Mouse (Mus musculus) ES-E14 (cell line): ENCODE measurements at regions not wholly inside any gene's neighbourhood (a gene's known extent, or its start where the extent isn't known, plus 50 kb on each side); places are given as distances from the start of the nearest gene placed in this dataset.

Experiments
- DNase-seq: peaks from one replicate; pipeline ENCODE4 v3.0.0-alpha.2; 2013; ENCODE audit warnings: low read depth, low spot score
- H3K27ac ChIP-seq: 2 replicates; pipeline ENCODE4 v1.5.1; 2012; ENCODE audit warnings: low read depth, mild to moderate bottlenecking, low read length, moderate library complexity, mixed read lengths; ENCODE audit not compliant: poor library complexity, insufficient read depth, severe bottlenecking
- H3K36me3 ChIP-seq: 2 replicates; pipeline ENCODE4 v1.6.1; 2012; ENCODE audit warnings: mild to moderate bottlenecking, low read length, moderate library complexity, mixed read lengths; ENCODE audit not compliant: control insufficient read depth, poor library complexity, insufficient read depth, severe bottlenecking
- H3K4me1 ChIP-seq, 2 experiments: fragments of 150-350 bp in 1 of 2; sonication (generic) in 1 of 2; 2 replicates each; pipeline ENCODE4 v1.6.1; 2012; ENCODE audit warnings: low read length in 2 of 2, mild to moderate bottlenecking in 1 of 2, mixed read lengths in 1 of 2; ENCODE audit not compliant: control insufficient read depth in 2 of 2, insufficient read depth in 2 of 2, poor library complexity in 1 of 2
- H3K4me3 ChIP-seq, 2 experiments: fragments of 150-350 bp in 1 of 2; sonication (generic) in 1 of 2; 2 replicates each; pipeline ENCODE4 v1.5.1; 2012; ENCODE audit warnings: low read length in 2 of 2, low read depth in 1 of 2, mild to moderate bottlenecking in 1 of 2, mixed read lengths in 1 of 2; ENCODE audit not compliant: insufficient read depth in 1 of 2, poor library complexity in 1 of 2, severe bottlenecking in 1 of 2
- H3K9ac ChIP-seq: 2 replicates; pipeline ENCODE4 v1.6.1; 2012; ENCODE audit warnings: low read depth, mild to moderate bottlenecking, low read length, mixed read lengths; ENCODE audit not compliant: poor library complexity, insufficient read depth, severe bottlenecking
- H3K9me3 ChIP-seq: fragments of 150-350 bp; sonication (generic); 2 replicates; pipeline ENCODE4 v1.6.1; 2012; ENCODE audit warnings: low read depth, mild to moderate bottlenecking, low read length; ENCODE audit not compliant: control insufficient read depth, insufficient read depth
- CHD2 ChIP-seq: IDR thresholded peaks from 2 replicates; pipeline ENCODE4 v1.6.1; 2014; ENCODE audit warnings: mild to moderate bottlenecking, low read depth, low read length, inconsistent platforms
- HCFC1 ChIP-seq: IDR thresholded peaks from 2 replicates; pipeline ENCODE4 v1.6.1; 2012; ENCODE audit warnings: low read length, inconsistent platforms, borderline replicate concordance; ENCODE audit not compliant: insufficient read depth
- MAFK ChIP-seq: IDR thresholded peaks from 2 replicates; pipeline ENCODE4 v1.6.1; 2014; ENCODE audit warnings: mild to moderate bottlenecking, low read depth, low read length, inconsistent platforms; ENCODE audit not compliant: insufficient read depth
- ZC3H11A ChIP-seq: IDR thresholded peaks from 2 replicates; pipeline ENCODE4 v1.6.1; 2012; ENCODE audit warnings: low read depth, mild to moderate bottlenecking, inconsistent platforms, low read length, borderline replicate concordance
- ZNF384 ChIP-seq: IDR thresholded peaks from 2 replicates; pipeline ENCODE4 v1.6.1; 2012; ENCODE audit warnings: low read depth, low read length, inconsistent platforms
- in situ Hi-C, 2 experiments: fragments of 600-800 bp; cut with MboI; formaldehyde crosslinking; loops; one replicate each; pipeline ENCODE4 v1.15.1; 2025; ENCODE audit warnings: low sequenced_read_pairs in 2 of 2, inconsistent platforms in 1 of 2; ENCODE audit not compliant: unreplicated experiment in 2 of 2

GRCm38 (mm10) chr11:94882687-94883383, 53.2 kb upstream of the Col1a1 start:
- in situ Hi-C loops, result no loop called here

GRCm38 (mm10) chr11:94881982-94882686, 53.9 kb upstream of the Col1a1 start:
- H3K9ac ChIP-seq, result no peak overlapping the region
- in situ Hi-C loops, result no loop called here
- H3K4me3 ChIP-seq, result no peak overlapping the region
- peaks cover 0 to 2% of the 10 kb centered on the region in 2 experiments; a peak in 1 of 4 replicates for H3K4me1 ChIP-seq
- H3K9me3 ChIP-seq, result no peaks in the 10 kb centered on the region
- no peak for DNase-seq
- H3K27ac ChIP-seq, result no peak overlapping the region
- no peaks in the 10 kb centered on the region for H3K36me3 ChIP-seq
- TF ChIP-seq ZC3H11A (no peak), ZNF384 (no peak), CHD2 (no peak), MAFK (no peak), HCFC1 (no peak)

More at GRCm38 (mm10) chr11:94882687-94883383, 53.2 kb upstream of the Col1a1 start:
- no peak for TF ChIP-seq MAFK
- TF ChIP-seq CHD2, result no peak
- TF ChIP-seq ZNF384, result no peak
- TF ChIP-seq ZC3H11A, result no peak
- no peak for TF ChIP-seq HCFC1
- Histone ChIP-seq H3K36me3 (no peaks in the 10 kb centered on the region), H3K4me3 (peak overlapping the region in 1 of 2 experiments; percentile 30; a peak in 2 of 4 replicates), H3K27ac (no peak overlapping the region), H3K9me3 (no peaks in the 10 kb centered on the region), H3K9ac (no peak overlapping the region), H3K4me1 (peaks cover 0 to 2% of the 10 kb centered on the region in 2 experiments; a peak in 1 of 4 replicates)
- no peak for DNase-seq

- TF ChIP-seq CHD2 (no peak), ZNF384 (no peak), HCFC1 (no peak), MAFK (no peak), ZC3H11A (no peak)
- Histone ChIP-seq H3K4me1 (peaks cover 0 to 2% of the 10 kb centered on the region in 2 experiments; a peak in 1 of 4 replicates), H3K4me3 (peak overlapping the region; percentile 40 to 41; a peak in 3 of 4 replicates), H3K36me3 (no peaks in the 10 kb centered on the region), H3K9me3 (no peaks in the 10 kb centered on the region), H3K27ac (no peak overlapping the region), H3K9ac (peak overlapping the region; percentile 34; the same call in 1 of the 2 replicates)
- DNase-seq, result no peak
- in situ Hi-C loops, result no loop called here
Measured at GRCm38 (mm10) chr11:94880896-94881840, 54.9 kb upstream of the Col1a1 start.

- DNase-seq, result no peak
- in situ Hi-C loops, result no loop called here
- no peak overlapping the region for H3K9ac ChIP-seq
- H3K4me1 ChIP-seq, result peaks cover 0 to 6% of the 10 kb centered on the region in 2 experiments; a peak in 2 of 4 replicates
- H3K4me3 ChIP-seq, result no peak overlapping the region
- H3K9me3 ChIP-seq, result no peaks in the 10 kb centered on the region
- no peak overlapping the region for H3K27ac ChIP-seq
- no peaks in the 10 kb centered on the region for H3K36me3 ChIP-seq
- no peak for TF ChIP-seq CHD2
- no peak for TF ChIP-seq ZC3H11A
- TF ChIP-seq HCFC1, result no peak
- no peak for TF ChIP-seq MAFK
- no peak for TF ChIP-seq ZNF384
Measured at GRCm38 (mm10) chr11:94876707-94877106, 59.3 kb upstream of the Col1a1 start.
